Mouse (Mus musculus) liver, embryonic 14.5 days (tissue): ENCODE measurements around the gene Isg20l2. TPM values are rescaled to one million over a fixed set of nuclear protein-coding genes. Genes with fewer than 3 reads are reported as not detected.
"Not testable (repeated sequence)": the region's sequence is repeated elsewhere in the genome, so short reads cannot be mapped to it uniquely, and the experiment has no call there.

Source experiments
- ATAC-seq: fragments of 200-750 bp; cut with Nextera tagmentation; 2 replicates; pipeline ENCODE4 v1.8.0; 2017; ENCODE audit warnings: moderate number of reproducible peaks, mild to moderate bottlenecking, moderate library complexity; ENCODE audit not compliant: insufficient read depth
- DNase-seq, 3 experiments: peaks; one replicate each; pipeline ENCODE4 v3.0.0-alpha.2; 2012 to 2013; ENCODE audit warnings: low read depth in 3 of 3, low spot score in 3 of 3
- H3K27ac ChIP-seq: fragments of 300-500 bp; sonication (generic); 2 replicates; pipeline ENCODE4 v1.5.1; 2014; ENCODE audit warnings: moderate library complexity, mild to moderate bottlenecking, control low read depth, inconsistent platforms
- H3K27me3 ChIP-seq: fragments of 300-500 bp; sonication (generic); 2 replicates; pipeline ENCODE4 v1.6.1; 2014; ENCODE audit warnings: mild to moderate bottlenecking, low read length, moderate library complexity; ENCODE audit not compliant: control insufficient read depth, insufficient read depth
- H3K36me3 ChIP-seq: fragments of 300-500 bp; sonication (generic); replicated peaks from 2 replicates; pipeline ENCODE4 v1.6.1; 2014; ENCODE audit warnings: low read depth; ENCODE audit not compliant: control insufficient read depth, insufficient read depth
- H3K4me1 ChIP-seq, 2 experiments: fragments of 200-500 bp in 1 of 2; fragments of 300-500 bp in 1 of 2; sonication (generic) in 1 of 2; replicated peaks; 2 replicates each; pipeline ENCODE4 v1.6.1; 2012 to 2014; ENCODE audit warnings: antibody characterized with exemption in 1 of 2, inconsistent platforms in 1 of 2, low read length in 1 of 2; ENCODE audit not compliant: control insufficient read depth in 2 of 2, insufficient read depth in 2 of 2
- H3K4me2 ChIP-seq: fragments of 300-500 bp; sonication (generic); 2 replicates; pipeline ENCODE4 v1.6.1; 2014; ENCODE audit warnings: low read depth, mild to moderate bottlenecking, control low read depth, moderate library complexity
- H3K4me3 ChIP-seq, 2 experiments: fragments of 200-500 bp in 1 of 2; fragments of 300-500 bp in 1 of 2; sonication (generic) in 1 of 2; 2 replicates each; pipeline ENCODE4 v1.5.1; 2012 to 2014; ENCODE audit warnings: low read depth in 2 of 2, low read length in 2 of 2, mild to moderate bottlenecking in 2 of 2, control low read depth in 1 of 2, inconsistent platforms in 1 of 2, moderate library complexity in 1 of 2; ENCODE audit not compliant: insufficient read depth in 1 of 2
- H3K9ac ChIP-seq: fragments of 300-500 bp; sonication (generic); replicated peaks from 2 replicates; pipeline ENCODE4 v1.6.1; 2014; ENCODE audit warnings: mild to moderate bottlenecking, control low read depth, moderate library complexity
- H3K9me3 ChIP-seq: fragments of 300-500 bp; sonication (generic); 2 replicates; pipeline ENCODE4 v1.6.1; 2016; ENCODE audit warnings: low read length, mixed read lengths; ENCODE audit not compliant: control insufficient read depth
- CTCF ChIP-seq: IDR thresholded peaks from 2 replicates; pipeline ENCODE4 v1.5.1; 2016; ENCODE audit warnings: antibody characterized with exemption, low read depth, control low read depth
- EP300 ChIP-seq: IDR thresholded peaks from 2 replicates; pipeline ENCODE4 v1.6.1; 2016; ENCODE audit warnings: antibody characterized with exemption, low read depth
- WGBS: fragments of 180-500 bp; shearing (Covaris S2); extraction: QIAGEN DNeasy Blood & Tissue Kit; methylation state at CpG from one replicate; pipeline ENCODE4 v1.1.7; 2014; ENCODE audit not compliant: insufficient replicate concordance; 5-methylcytosine and 5-hydroxymethylcytosine counted together
- polyA plus RNA-seq, 2 experiments: library from polyadenylated mRNA; depleted of rRNA in 1 of 2; stranded (reverse) in 1 of 2; unstranded in 1 of 2; fragments of >200 nt; fragmentation: Nextera tagmentation in 1 of 2; extraction: Ambion mirVana in 1 of 2; gene quantifications; 2 replicates each; pipeline versions ENCODE4 v1.2.1 to v1.2.3; 2012 to 2014

Isg20l2 gene
- polyA plus RNA-seq, 2 experiments: 9.7 to 14.8 TPM

DNA sequence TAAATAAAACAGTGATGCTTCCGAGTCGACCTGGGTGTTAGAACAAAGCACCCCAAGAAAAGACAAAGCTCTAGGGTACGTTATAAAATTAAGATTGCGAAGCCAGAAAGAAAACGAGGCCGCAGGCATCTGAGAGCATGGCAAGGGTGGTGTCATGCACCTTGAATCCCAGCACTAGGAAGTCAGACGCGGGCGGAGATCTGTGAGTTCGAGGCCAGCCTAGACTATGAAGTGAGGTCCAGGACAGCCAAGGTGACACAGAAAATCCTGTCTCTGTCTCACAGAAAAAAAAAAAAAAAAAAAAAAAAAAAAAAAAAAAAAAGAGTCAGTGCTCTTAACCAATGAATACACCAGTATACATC is 44.1 kb upstream of the Isg20l2 start:
- Histone ChIP-seq H3K36me3 (peaks cover 7% of the 10 kb centered on the region), H3K27me3 (no peaks in the 10 kb centered on the region), H3K27ac (peak overlapping the region; percentile 84), H3K4me3 (peak overlapping the region; percentile 79 to 87), H3K9me3 (no peaks in the 10 kb centered on the region; the same call in 1 of the 2 replicates), H3K9ac (peak overlapping the region; percentile 95), H3K4me2 (peak overlapping the region; percentile 97), H3K4me1 (peaks cover 15 to 19% of the 10 kb centered on the region in 2 experiments)
- DNase-seq (no peak), ATAC-seq (peak; percentile 14)
- whole genome bisulfite sequencing: 5% methylated on average over 10 of the region's 10 CpGs
- TF ChIP-seq EP300 (no peak), CTCF (no peak)

DNA sequence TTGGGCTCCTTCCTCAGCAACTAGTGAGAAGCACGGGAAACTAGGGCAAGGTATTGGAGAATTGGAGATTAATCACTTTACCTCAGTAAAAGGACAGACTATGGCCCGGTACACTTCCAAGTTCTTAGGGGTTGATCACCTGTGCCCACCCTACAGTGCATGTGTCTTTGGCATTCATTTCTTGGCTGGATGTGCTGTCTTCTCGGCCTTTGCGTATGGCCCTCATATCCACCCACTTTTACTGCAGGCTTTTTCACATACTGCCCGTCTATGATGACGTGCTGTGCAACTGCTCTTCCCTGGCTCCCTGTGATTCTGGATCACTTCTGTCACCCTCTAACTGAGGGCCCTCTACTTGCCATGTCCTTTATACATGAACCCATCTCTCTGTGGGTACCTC is 43.7 kb upstream of the Isg20l2 start:
- Histone ChIP-seq H3K27me3 (no peaks in the 10 kb centered on the region), H3K4me2 (peak overlapping the region; percentile 97), H3K36me3 (peaks cover 3% of the 10 kb centered on the region; the same call in 1 of the 2 replicates), H3K4me1 (peaks cover 15 to 19% of the 10 kb centered on the region in 2 experiments), H3K9me3 (no peaks in the 10 kb centered on the region; the same call in 1 of the 2 replicates), H3K4me3 (peak overlapping the region; percentile 24 to 87), H3K27ac (peak overlapping the region; percentile 1), H3K9ac (peak overlapping the region; percentile 95)
- DNase-seq (no peak), ATAC-seq (no peak)
- TF ChIP-seq CTCF (no peak), EP300 (no peak)
- 80% methylated on average over 6 of the region's 6 CpGs for WGBS

DNA sequence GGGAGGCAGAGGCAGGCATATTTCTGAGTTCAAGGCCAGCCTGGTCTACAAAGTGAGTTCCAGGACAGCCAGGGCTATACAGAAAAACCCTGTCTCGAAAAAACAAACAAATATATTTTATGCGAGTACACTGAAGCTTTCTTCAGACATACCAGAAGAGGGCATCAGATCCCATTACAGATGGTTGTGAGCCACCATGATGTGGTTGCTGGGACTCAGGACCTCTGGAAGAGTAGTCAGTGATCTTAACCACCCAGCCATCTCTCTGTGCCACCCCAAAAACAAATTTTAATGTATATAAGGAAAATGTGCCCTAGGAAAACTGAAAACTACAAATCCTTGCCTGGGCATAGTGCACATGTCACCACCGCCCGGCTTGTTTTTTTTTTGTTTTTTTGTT is 42.7 kb upstream of the Isg20l2 start:
- H3K27ac ChIP-seq, H3K4me2 ChIP-seq, H3K9me3 ChIP-seq, ATAC-seq, DNase-seq, H3K9ac ChIP-seq, H3K27me3 ChIP-seq, H3K36me3 ChIP-seq, H3K4me3 ChIP-seq: not testable (repeated sequence)
- 69% methylated on average over 4 of the region's 4 CpGs for WGBS
- H3K4me1 ChIP-seq: peaks cover 14 to 18% of the 10 kb centered on the region in 2 experiments
- peak; percentile 51 for TF ChIP-seq CTCF

DNA sequence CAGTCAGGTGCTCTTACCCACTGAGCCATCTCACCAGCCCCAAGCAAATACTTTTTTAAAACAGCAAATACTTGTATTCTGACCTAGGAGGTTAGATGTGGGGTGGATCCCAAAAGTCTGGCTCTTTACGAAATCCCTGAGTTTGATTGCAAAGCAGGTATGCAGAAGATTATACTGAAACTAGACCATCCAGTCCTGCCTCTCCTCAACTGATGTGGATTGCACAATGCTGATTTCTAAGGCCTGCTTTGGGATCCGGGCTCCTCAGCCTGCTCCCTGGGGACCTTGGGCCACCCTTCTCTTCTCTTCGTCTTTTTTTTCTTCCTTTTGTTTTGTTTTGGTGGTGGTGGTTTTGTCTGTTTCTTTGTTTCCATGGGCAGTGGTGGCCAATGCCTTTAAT is 38.6 kb upstream of the Isg20l2 start:
- 77% methylated on average over 3 of the region's 3 CpGs for WGBS
- no peak overlapping the region for H3K4me2 ChIP-seq

DNA sequence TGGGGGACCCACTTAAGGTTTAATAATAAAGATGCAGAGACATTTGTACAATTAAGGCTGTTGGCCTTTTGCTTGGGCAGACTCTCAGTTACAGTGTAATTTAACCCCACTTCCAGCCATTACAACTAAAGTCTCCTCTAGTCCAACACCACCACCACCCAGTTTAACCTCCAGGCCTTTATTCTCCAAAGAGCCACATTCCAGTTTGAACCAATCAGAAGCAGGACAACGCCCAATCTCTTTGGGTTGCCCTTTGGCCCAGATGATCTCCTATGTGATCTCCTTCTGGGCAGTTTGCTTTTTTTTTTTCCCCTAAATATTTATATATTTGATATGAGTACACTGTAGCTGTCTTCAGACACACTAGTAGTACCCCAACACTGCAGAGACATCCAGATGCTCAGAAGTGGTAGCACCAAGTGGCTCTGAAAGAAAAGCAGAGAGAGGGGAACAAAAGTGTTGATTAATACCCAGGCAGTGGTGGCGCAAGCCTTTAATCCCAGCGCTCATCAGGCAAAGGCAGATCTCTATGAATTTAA is 36.7 kb upstream of the Isg20l2 start:
- Histone ChIP-seq H3K4me3 (no peak overlapping the region), H3K27me3 (no peaks in the 10 kb centered on the region), H3K36me3 (no peaks in the 10 kb centered on the region), H3K9me3 (no peaks in the 10 kb centered on the region), H3K27ac (peak overlapping the region; percentile 5), H3K4me2 (no peak overlapping the region), H3K9ac (no peak overlapping the region), H3K4me1 (peaks cover 11 to 13% of the 10 kb centered on the region in 2 experiments)
- TF ChIP-seq EP300 (no peak), CTCF (no peak)
- peak; percentile 60; the same call in 1 of the 2 replicates for ATAC-seq
- 68% methylated on average over 3 of the region's 3 CpGs for WGBS
- DNase-seq: no peak

More for the DNA sequence above, 38.6 kb upstream of the Isg20l2 start:
- H3K36me3 ChIP-seq: no peaks in the 10 kb centered on the region
- no peak overlapping the region for H3K9ac ChIP-seq
- no peak overlapping the region for H3K27ac ChIP-seq
- H3K4me3 ChIP-seq: no peak overlapping the region
- DNase-seq (no peak), ATAC-seq (no peak)
- H3K27me3 ChIP-seq: no peaks in the 10 kb centered on the region
- H3K4me1 ChIP-seq: peaks cover 11 to 13% of the 10 kb centered on the region in 2 experiments
- TF ChIP-seq EP300 (no peak), CTCF (no peak)
- no peaks in the 10 kb centered on the region; the same call in 1 of the 2 replicates for H3K9me3 ChIP-seq
